Mouse (Mus musculus): ENCODE data around the gene Slc22a23.
"Not testable (repeated sequence)": the region's sequence is repeated elsewhere in the genome, so short reads cannot be mapped to it uniquely, and the experiment has no call there.

Slc22a23 gene

GRCm38 (mm10) chr13:34345128-34346085, at the start of gene Slc22a23:
Gene Slc22a23 (minus strand): TSS chr13:34345182.
- DNase-seq (ENCODE audit: low read depth, low spot score), result peak; percentile 67

DNA sequence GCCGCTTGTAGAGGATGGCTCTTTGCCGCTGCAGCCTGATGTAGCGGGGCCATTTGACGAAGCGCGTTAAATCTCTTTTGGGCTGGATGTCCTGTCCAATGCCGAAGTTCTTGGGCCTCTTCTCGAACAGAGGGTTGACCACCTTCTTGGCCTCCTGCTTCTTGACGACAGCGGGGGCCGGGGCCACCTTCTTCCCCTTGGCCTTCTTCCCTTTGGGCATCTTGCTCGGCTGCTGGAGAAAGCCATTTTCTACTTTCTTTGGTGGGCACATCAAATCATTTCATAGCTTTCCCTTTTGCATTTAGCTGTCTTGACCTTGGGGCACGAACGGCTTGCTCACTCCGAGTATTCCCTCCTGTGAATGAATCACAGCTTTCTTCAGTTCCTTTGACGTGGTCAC, 49.3 kb upstream of the Slc22a23 start:
- DNase-seq (ENCODE audit: low read depth, low spot score), result not testable (repeated sequence)

- DNase-seq (ENCODE audit: low read depth, low spot score), result no peak
These were observed 47.4 kb upstream of the Slc22a23 start for GRCm38 (mm10) chr13:34392376-34392775.

DNA sequence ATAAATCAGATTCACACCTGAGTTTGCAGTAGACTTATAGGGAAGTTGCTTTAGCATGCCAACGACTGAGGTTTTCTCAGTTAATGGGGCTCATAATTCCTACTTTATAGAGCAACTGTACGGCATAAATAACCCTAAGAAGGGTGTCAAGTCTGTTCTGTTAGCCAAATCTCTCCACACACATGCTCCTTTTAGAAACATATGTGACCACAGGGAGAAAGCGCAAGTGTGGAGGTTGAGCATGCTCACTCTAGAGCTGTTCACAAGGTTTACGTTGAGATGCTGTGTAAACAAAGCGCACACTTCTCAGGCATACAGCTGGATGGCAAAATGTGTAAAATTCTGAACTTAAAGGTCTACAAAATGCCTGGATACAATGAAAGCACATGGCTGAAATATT, 43.2 kb upstream of the Slc22a23 start:
- DNase-seq (ENCODE audit: low read depth, low spot score), result no peak

DNA sequence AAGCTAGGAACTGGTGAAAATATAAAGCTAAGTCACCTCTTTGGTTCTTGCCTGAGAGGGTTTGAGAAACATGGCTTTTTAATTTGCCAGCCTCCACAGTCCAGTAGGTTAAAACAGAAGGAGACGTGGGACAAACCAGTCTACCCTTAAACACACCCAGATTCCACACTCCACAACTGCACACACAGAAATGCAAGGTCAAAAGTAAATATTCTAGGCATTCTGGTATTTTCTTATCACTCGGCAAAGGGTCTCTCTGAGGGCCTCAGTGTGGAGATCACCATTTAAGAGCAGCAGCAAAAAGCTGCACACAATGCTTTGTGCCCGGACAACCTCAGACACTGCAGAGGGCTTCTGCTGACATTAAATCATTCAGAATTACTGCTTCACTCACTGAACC, 38.4 kb upstream of the Slc22a23 start:
- DNase-seq (ENCODE audit: low read depth, low spot score), result no peak

GRCm38 (mm10) chr13:34378926-34379325, 33.9 kb upstream of the Slc22a23 start:
- DNase-seq (ENCODE audit: low read depth, low spot score), result no peak

- DNase-seq (ENCODE audit: low read depth, low spot score), result no peak
These were observed 30.2 kb upstream of the Slc22a23 start for GRCm38 (mm10) chr13:34375145-34375544.

GRCm38 (mm10) chr13:34372870-34373478, 28.0 kb upstream of the Slc22a23 start:
- no peak for DNase-seq (ENCODE audit: low read depth, low spot score)

- no peak for DNase-seq (ENCODE audit: low read depth, low spot score)
These were observed 27.2 kb upstream of the Slc22a23 start for GRCm38 (mm10) chr13:34371951-34372869.

DNA sequence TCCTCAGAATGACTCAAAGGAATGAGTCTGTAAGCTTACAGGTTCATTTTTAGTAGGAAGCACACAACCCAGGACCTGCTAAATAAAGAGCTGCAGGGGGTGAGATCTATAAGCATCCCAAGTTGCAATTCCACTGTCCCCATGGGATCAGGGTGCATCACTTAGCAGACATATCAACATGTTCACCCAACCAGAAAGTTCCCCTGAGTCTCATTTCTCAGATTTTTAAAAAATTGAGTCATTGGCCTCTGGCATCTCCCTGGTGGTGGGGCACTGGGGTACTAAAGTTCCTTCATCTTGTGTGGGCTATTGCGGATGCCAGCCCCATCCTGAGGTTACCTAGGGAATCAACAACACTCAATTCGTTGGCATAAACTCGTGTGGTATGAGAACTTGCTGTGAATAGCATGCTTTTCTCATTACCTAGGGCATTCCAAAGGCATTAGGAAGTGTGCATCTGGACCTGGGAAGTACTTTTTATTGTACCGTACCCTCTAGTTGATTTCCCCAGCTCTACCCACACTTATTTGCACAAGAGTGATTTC, 25.4 kb upstream of the Slc22a23 start:
- DNase-seq (ENCODE audit: low read depth, low spot score), result no peak

GRCm38 (mm10) chr13:34365226-34365625, 20.2 kb upstream of the Slc22a23 start:
- peak; percentile 44 for DNase-seq (ENCODE audit: low read depth, low spot score)

DNA sequence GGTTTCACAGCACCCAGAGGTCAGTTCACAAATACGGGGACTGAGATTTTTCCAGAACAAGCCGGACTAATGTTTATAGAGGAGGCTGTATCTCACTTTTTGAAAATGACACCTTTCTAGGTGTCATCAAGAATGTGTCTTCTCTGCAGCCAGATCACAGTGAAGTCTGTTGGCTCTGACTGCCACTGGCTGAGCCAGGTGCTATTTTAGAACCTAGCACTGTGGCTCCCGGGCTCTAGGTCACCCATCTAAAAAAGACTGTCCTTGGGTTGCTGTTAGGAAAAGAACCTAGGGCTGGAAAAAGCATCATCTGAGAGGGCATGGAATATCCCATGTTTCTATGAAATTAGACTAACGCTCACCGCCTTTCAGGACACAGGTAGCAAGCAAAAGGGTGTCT, 10.7 kb upstream of the Slc22a23 start:
- DNase-seq (ENCODE audit: low read depth, low spot score), result peak; percentile 44

DNA sequence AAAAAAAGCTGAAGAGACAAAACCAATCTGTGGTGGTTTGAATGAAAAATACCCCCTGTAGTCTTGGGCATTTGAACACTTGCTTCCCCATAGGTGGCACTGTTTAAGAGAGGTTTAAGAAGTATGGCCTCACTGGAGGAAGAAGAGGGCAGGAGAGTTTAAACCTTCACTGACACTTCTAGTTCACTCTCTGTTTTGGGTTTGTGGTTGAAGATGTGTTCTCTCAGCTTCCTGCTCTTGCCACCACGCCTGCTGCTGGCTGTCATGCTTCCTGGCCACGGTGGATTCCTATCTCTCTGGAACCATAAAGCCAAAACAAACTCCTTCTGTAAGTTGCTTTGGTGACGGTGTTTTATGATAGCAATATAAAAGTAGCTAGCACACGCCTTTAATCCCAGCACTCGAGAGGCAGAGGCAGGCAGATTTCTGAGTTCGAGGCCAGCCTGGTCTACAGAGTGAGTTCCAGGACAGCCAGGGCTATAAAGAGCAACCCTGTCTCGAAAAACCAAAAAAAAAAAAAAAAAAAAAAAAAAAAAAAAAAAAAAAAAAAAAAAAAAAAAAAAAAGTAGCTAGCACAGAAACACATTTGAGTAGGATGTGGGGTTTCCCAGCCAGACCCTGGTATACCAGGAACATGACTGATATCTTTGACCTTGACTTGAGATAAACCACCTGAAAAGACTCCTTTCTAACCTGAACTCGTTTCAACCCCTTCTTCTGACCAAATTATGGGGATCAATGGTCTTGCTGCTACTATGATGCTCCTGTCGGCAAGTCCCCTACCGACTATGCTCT, 10.0 kb upstream of the Slc22a23 start:
- DNase-seq (ENCODE audit: low read depth, low spot score), result no peak

GRCm38 (mm10) chr13:34353241-34353640, 8.3 kb upstream of the Slc22a23 start:
- no peak for DNase-seq (ENCODE audit: low read depth, low spot score)

DNA sequence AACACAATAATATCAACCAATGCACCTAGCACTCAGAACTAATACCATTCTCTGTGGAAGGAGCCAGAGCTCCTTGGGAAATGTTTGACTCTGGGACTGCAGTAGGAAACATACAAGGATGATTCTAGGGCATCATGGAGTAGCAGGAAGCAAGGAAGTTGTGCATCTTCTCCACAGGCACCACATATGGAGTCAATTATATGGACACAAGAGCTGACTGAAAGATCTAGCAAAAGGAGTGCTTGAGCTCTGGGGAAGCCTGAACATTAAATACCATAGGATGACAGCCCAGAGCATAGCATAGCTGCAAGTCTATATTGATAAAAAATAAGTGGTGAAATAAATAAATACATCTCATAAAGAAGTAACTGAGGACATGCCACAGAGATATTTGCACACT, 6.5 kb upstream of the Slc22a23 start:
- no peak for DNase-seq (ENCODE audit: low read depth, low spot score)

DNA sequence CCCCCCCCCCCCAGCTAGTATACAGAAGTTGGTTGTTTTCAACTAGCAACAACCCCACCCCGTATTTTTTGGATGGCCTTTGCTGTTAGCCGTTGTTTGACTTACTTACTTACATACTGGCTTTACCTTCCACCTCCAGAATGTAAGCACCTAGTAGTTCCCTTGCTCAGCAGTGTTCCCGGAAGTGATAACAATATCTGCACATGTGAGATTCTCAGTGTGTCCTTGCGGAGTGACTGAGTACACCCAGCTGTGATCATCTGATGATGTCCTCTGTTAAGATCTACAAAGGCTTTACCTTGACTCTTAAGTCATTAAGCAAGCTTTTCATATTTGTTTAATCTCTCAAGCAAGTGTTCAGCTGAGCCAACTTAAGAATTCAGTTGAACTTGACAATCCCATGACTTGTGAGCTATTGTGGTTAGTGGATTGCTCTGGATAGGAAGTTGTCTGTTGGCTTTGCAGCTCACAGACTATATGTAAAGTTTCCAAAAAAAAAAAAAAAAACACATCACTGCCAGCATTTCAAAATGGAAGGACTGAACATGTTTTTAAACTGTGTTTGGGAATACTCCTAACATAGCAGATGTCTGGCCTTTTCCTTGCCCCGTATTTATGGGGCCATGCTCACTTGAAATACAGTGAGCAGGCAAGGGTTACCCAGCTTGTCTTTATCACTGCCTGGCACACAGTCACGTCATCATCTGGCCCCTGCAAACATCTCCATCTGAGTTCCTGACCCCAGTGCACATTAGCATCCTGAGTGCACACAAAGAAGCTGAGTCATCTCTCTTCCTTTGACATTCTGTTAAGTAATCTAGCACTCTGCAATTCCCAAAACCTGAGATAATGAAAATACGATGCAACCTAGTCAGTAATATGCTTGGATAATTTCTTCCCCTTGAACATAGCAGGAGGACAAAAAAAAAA, 3.2 kb upstream of the Slc22a23 start:
- no peak for DNase-seq (ENCODE audit: low read depth, low spot score)

DNA sequence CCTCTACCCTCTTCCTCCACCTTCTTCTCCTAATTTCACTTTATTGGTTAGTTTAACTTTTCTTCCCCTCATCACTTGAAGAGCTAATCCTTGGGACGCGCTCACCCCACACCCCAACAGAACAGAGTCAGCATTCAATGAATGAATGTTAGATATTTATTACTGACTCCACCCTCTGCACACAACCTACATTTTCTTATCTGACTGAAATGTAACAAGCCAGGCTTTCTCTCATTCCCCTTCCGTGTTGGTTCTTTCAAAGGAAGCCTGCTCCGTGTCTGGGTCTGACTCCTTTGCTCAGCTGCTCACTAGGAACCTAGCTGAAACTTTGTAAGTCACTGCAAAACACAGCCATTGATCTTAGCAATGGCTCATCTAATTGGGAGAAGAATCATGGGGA, 1.8 kb upstream of the Slc22a23 start:
- no peak for DNase-seq (ENCODE audit: low read depth, low spot score)

GRCm38 (mm10) chr13:34346238-34346637, 1.3 kb upstream of the Slc22a23 start:
- DNase-seq (ENCODE audit: low read depth, low spot score), result no peak

DNA sequence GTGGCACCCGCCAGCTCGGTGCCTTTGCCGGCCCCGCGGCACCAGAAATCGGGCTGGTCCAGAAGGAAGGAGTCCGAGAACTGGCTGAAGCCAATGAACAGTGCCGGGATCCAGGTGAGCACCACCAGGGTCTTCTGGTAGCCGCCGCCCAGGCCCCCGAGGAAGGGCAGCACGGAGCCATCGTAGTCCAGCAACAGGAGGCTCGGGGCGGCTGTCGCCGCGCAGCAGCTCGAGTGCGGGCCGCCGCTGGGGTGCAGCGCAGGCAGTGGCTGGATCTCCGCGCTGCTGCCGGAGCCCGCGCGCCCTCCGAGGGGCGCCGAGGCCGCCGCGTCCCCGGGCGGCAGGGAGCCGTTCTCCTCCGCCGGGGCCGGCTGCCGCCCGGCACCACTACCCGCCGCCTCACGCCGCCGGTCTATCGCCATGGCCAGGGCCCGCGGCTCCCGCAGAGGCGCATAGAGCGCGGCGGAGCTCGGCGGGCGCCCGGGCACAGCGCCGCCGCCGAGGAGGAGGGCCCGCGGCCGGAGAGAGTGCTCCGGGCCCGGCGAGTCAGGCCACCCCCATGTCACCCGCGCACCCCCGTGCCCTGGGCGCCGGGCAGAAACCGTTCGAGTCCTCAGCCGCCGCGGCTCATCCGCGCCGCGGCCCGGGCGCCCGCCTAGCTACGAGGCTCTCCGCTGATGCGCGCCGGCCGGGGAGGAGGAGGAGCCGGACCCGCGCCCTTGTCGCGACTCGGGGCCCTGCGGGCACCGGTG, 430 bp downstream of the Slc22a23 start:
- no peak for DNase-seq (ENCODE audit: low read depth, low spot score)

Data from skeletal muscle tissue, adult 2 months (tissue).